Mouse (Mus musculus): ENCODE measurements at regions not wholly inside any gene's neighbourhood (a gene's known extent, or its start where the extent isn't known, plus 50 kb on each side); places are given as distances from the start of the nearest gene placed in this dataset.

GRCm38 (mm10) chr9:46704151-46704905, 294.2 kb upstream of the Gm4791 start:
- TF ChIP-seq CTCF (IDR thresholded peaks at IDR 0.05; ENCODE audit: low read depth, low read length) (no peak), POLR2A (IDR thresholded peaks at IDR 0.05; ENCODE audit: borderline replicate concordance, low read depth, low read length) (no peak)

Measured in bone marrow macrophage, adult 2 months (primary cell).